Mouse (Mus musculus) myocyte (in vitro differentiated cells): ENCODE results near the gene Pde4d.

Source experiments
- CEBPB ChIP-seq: IDR thresholded peaks from 2 replicates; pipeline ENCODE4 v1.6.1; 2011; ENCODE audit warnings: mild to moderate bottlenecking, moderate library complexity; ENCODE audit not compliant: poor library complexity, insufficient read depth, severe bottlenecking
- E2F4 ChIP-seq: IDR thresholded peaks from one replicate; pipeline ENCODE4 v1.6.1; 2011; ENCODE audit warnings: mild to moderate bottlenecking, control low read depth, moderate library complexity; ENCODE audit not compliant: insufficient read depth
- MAX ChIP-seq: IDR thresholded peaks from one replicate; pipeline ENCODE4 v1.6.1; 2011; ENCODE audit warnings: low read depth, mild to moderate bottlenecking, control low read depth
- MYOD1 ChIP-seq, 3 experiments: IDR thresholded peaks; one replicate each; pipeline ENCODE4 v1.6.1; 2011; ENCODE audit warnings: control low read depth in 2 of 3, low read depth in 2 of 3, mild to moderate bottlenecking in 2 of 3, moderate library complexity in 1 of 3; ENCODE audit not compliant: insufficient read length in 2 of 3, control insufficient read depth in 1 of 3
- MYOG ChIP-seq, 3 experiments: IDR thresholded peaks; one replicate each; pipeline ENCODE4 v1.6.1; 2011; ENCODE audit warnings: control low read depth in 2 of 3, low read depth in 2 of 3, mild to moderate bottlenecking in 2 of 3; ENCODE audit not compliant: insufficient read length in 2 of 3, control insufficient read depth in 1 of 3, insufficient read depth in 1 of 3
- POLR2A ChIP-seq: IDR thresholded peaks from one replicate; pipeline ENCODE4 v1.6.1; 2011; ENCODE audit warnings: low read depth, mild to moderate bottlenecking, control low read depth, moderate library complexity; ENCODE audit not compliant: insufficient read length
- POLR2AphosphoS2 ChIP-seq: IDR thresholded peaks from one replicate; pipeline ENCODE4 v1.6.1; 2011; ENCODE audit warnings: low read depth, control low read depth; ENCODE audit not compliant: insufficient read length
- REST ChIP-seq: IDR thresholded peaks from one replicate; pipeline ENCODE4 v1.6.1; 2011; ENCODE audit warnings: mild to moderate bottlenecking, control low read depth, moderate library complexity; ENCODE audit not compliant: insufficient read depth, insufficient read length
- SRF ChIP-seq: IDR thresholded peaks from one replicate; pipeline ENCODE4 v1.6.1; 2011; ENCODE audit warnings: low read depth; ENCODE audit not compliant: control insufficient read depth, insufficient read length
- TCF12 ChIP-seq: IDR thresholded peaks from one replicate; pipeline ENCODE4 v1.6.1; 2011; ENCODE audit warnings: mild to moderate bottlenecking, control low read depth; ENCODE audit not compliant: poor library complexity, insufficient read depth, severe bottlenecking
- TCF3 ChIP-seq: IDR thresholded peaks from one replicate; pipeline ENCODE4 v1.6.1; 2011; ENCODE audit warnings: low read depth, control low read depth; ENCODE audit not compliant: insufficient read length
- USF1 ChIP-seq: IDR thresholded peaks from one replicate; pipeline ENCODE4 v1.6.1; 2011; ENCODE audit warnings: low read depth, mild to moderate bottlenecking, control low read depth, moderate library complexity

GRCm38 (mm10) chr13:108775882-108776281 is 326.1 kb downstream of the Pde4d start:
- no peak for TF ChIP-seq E2F4
- no peak for TF ChIP-seq REST
- TF ChIP-seq USF1: no peak
- TF ChIP-seq CEBPB: peak; percentile 82
- no peak for TF ChIP-seq MYOD1 (IDR thresholded peaks at IDR 0.05; ENCODE audit: control insufficient read depth in 1 of 3, insufficient read length in 2 of 3, low read depth in 2 of 3)
- TF ChIP-seq POLR2A: no peak
- no peak for TF ChIP-seq SRF
- TF ChIP-seq POLR2AphosphoS2: no peak
- no peak for TF ChIP-seq TCF12
- no peak for TF ChIP-seq MAX
- TF ChIP-seq MYOG (IDR thresholded peaks at IDR 0.05; ENCODE audit: control insufficient read depth in 1 of 3, insufficient read depth in 1 of 3, insufficient read length in 2 of 3, low read depth in 2 of 3): no peak
- TF ChIP-seq TCF3: no peak
